Mouse (Mus musculus) regulatory T cell (primary cell): ENCODE measurements at regions not wholly inside any gene's neighbourhood (a gene's known extent, or its start where the extent isn't known, plus 50 kb on each side); places are given as distances from the start of the nearest gene placed in this dataset.

ENCODE experiments used
- in situ Hi-C: fragments of 300-600 bp; cut with MboI, MseI; formaldehyde crosslinking; loops from one replicate; pipeline ENCODE4 v1.15.1; 2025; ENCODE audit warnings: high pct_unique_total_duplicates

GRCm38 (mm10) chr1:4672344-4672743 lies 135.3 kb upstream of the Gm37988 start:
- in situ Hi-C loops: no loop called here

DNA sequence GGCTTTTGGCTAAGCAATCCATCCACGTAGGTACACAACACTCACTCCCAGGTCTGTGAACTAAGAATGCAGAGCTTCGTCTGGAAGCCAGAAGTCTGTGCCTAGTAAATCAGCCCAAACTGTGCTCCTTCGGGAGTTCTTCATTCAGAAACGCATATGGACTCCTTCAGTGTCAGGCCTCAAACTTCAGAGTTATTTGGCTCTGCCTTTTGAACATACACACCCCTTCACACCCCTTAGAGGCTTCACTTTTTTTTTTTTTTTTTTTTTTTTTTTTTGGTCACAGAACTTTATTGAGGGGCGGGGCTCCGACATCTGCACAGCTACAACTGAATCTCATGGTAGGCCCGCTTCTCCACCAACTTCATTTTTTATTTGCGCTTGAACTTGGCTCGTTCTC lies 120.1 kb upstream of the Gm37988 start:
- in situ Hi-C loops: no loop called here

DNA sequence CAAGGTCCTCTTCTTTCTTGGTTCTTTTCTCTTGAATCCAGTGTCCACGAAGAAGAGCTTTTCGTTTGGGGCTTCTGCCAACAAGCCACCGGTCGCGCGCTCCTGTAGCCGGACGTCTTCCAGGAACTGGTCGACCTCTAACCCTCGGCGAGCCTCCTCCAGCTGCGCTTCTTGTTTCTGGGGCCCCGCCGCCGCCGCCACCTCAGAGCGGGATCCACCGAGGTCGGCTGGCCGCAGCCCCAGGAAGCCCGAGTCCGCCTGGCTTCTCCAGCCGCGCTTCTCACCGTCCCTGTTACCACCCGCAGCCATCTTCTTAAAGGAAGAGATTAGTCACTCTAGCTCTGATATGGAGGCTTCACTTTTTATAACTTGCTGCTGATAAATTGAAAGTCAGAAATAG lies 118.6 kb upstream of the Gm37988 start:
- in situ Hi-C loops: no loop called here

DNA sequence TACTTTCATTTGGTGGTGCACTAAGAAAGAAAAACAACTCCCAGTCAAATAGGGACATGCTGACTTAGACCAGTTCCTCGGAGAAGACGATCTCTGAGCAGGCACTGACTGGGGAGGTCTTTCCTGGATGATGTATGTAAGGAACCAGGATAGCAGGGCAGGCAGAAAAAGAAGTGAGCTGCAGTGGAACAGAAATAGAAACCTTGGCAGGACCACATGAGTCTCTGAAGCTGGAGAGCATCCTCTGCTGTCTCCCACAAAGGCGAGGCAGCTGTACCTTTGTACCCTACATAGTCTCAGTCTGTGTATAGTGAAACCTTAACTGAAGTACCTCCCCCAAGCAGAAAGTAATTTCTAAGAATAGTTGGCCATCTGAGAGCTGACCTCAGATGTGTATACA lies 104.4 kb upstream of the Gm37988 start:
- in situ Hi-C loops: no loop called here

DNA sequence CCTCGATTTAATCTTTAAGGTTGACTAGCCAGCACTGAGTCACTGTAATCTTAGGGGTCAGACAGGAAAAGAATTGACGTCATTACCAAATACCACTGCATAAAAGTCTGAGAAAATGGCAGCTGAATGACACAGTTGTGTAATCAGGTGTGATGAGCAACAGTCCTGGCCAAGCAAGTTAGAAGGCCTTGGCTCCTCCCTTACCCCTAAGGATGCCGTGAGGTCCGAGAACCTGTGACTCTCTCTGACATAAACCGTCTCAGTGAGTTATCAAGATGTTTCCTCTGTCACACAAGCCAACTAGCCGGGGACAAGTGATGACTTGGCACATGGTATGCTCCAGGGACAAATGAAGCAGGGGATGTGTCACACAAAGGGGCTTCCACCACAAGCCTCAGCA lies 101.5 kb upstream of the Gm37988 start:
- in situ Hi-C loops: no loop called here

- in situ Hi-C loops: no loop called here
These were observed 85.3 kb upstream of the Gm37988 start for GRCm38 (mm10) chr1:4722333-4722931.
